Mouse (Mus musculus) gastrocnemius, adult 2 months (tissue): ENCODE data around the gene Dnajc7. TPM values are rescaled to one million over a fixed set of nuclear protein-coding genes. Genes with fewer than 3 reads are reported as not detected.

Source experiments
- DNase-seq: peaks from one replicate; pipeline ENCODE4 v3.0.0; 2022
- H3K27ac ChIP-seq: fragments of 200-600 bp; 2 replicates; pipeline ENCODE4 v1.8.1; 2022; ENCODE audit warnings: mild to moderate bottlenecking
- H3K4me3 ChIP-seq: fragments of 200-600 bp; 2 replicates; pipeline ENCODE4 v1.8.1; 2022; ENCODE audit warnings: mild to moderate bottlenecking, moderate library complexity
- CTCF ChIP-seq: fragments of 200-600 bp; IDR thresholded peaks from 2 replicates; pipeline ENCODE4 v1.8.1; 2022; ENCODE audit warnings: antibody characterized with exemption, mild to moderate bottlenecking, moderate library complexity
- intact Hi-C: fragments of 180-260 bp; cut with DNase I; formaldehyde crosslinking; loops from one replicate; pipeline ENCODE4 v1.15.1; 2025
- total RNA-seq, 2 experiments: library from RNA; stranded (reverse); gene quantifications; 2 replicates each; pipeline ENCODE4 v1.2.3; 2021

Dnajc7 gene
- total RNA-seq, 2 experiments from 2014 or later, result 116 TPM

DNA sequence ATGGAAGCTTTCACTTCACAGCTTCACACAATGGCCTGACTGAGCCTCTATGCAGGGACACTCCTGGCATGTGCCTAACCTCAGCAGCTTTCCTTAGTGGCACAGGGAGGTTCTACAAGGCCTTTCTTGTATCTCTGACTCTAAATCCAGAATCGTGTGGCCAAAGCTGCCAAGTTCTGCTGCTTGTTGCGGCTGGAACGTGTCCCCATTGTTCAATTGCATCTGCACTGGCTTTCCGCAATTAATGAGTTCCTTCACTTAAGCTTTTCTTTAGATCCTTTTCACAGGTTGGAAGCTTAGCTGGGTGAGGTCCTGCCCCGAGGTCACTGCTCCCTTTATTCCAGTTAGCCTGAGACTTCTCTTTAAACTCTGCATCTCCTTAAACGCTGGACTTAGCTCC, 86.1 kb downstream of the Dnajc7 start:
- TF ChIP-seq CTCF, result no peak
- no peak overlapping the region for H3K4me3 ChIP-seq

More for the DNA sequence above, 86.1 kb downstream of the Dnajc7 start:
- DNase-seq, result no peak
- intact Hi-C loops, result no loop called here
- H3K27ac ChIP-seq, result no peak overlapping the region

Other genes with a start within 250 kb of the Dnajc7 start
- gene Jup, start 222.4 kb downstream of the Dnajc7 start, total RNA-seq, result 100 to 1,000 TPM in 1 of 2 experiments, 10 to 100 TPM in 1; 68.6 to 104 TPM
- gene P3h4, start 205.3 kb downstream of the Dnajc7 start, total RNA-seq, result 1 to 10 TPM; 2.0 to 4.6 TPM
- 1 to 10 TPM; 1.9 to 4.5 TPM for gene Fkbp10, start 204.5 kb downstream of the Dnajc7 start, total RNA-seq
- gene Nt5c3b, start 178.4 kb downstream of the Dnajc7 start, total RNA-seq, result 1 to 10 TPM; 6.6 to 8.8 TPM
- under 1 TPM; 0.23 to 0.39 TPM for gene Klhl10, start 178.3 kb downstream of the Dnajc7 start, total RNA-seq
- 1 to 10 TPM; 4.7 to 4.9 TPM for gene Klhl11, start 147.4 kb downstream of the Dnajc7 start, total RNA-seq
- gene Acly, start 92.2 kb downstream of the Dnajc7 start, total RNA-seq, result 10 to 100 TPM; 10.3 to 19.0 TPM
- gene Ttc25, start 74.6 kb downstream of the Dnajc7 start, total RNA-seq, result under 1 TPM; 0.10 to 0.31 TPM
- gene Cnp, start 45.3 kb downstream of the Dnajc7 start, total RNA-seq, result 1 to 10 TPM; 3.2 to 4.4 TPM
- gene Nkiras2, start 924 bp downstream of the Dnajc7 start, total RNA-seq, result 10 to 100 TPM; 15.3 to 21.9 TPM
- under 1 TPM in 1 of 2 experiments, not detected in 1; 0.39 TPM for gene Zfp385c, start 72.3 kb upstream of the Dnajc7 start, total RNA-seq
- under 1 TPM; 0.38 to 0.39 TPM for gene Dhx58, start 84.1 kb upstream of the Dnajc7 start, total RNA-seq
- gene Kat2a, start 92.3 kb upstream of the Dnajc7 start, total RNA-seq, result 10 to 100 TPM; 11.9 to 12.1 TPM
- gene Hspb9, start 93.7 kb upstream of the Dnajc7 start, total RNA-seq, result not detected
- gene Rab5c, start 118.0 kb upstream of the Dnajc7 start, total RNA-seq, result 10 to 100 TPM; 37.6 to 40.9 TPM
- not detected for gene Kcnh4, start 139.8 kb upstream of the Dnajc7 start, total RNA-seq
- not detected for gene Hcrt, start 142.8 kb upstream of the Dnajc7 start, total RNA-seq
- gene Ghdc, start 150.8 kb upstream of the Dnajc7 start, total RNA-seq, result 1 to 10 TPM; 4.3 to 6.9 TPM
- gene Stat5b, start 230.6 kb upstream of the Dnajc7 start, total RNA-seq, result 100 to 1,000 TPM; 139 to 145 TPM
- gene Stat5a, start 239.2 kb upstream of the Dnajc7 start, total RNA-seq, result 10 to 100 TPM; 11.7 to 15.8 TPM